Mouse (Mus musculus) urinary bladder, adult 18-20 months (tissue): ENCODE measurements around the gene Rpl38.

ENCODE experiments used
- DNase-seq, 2 experiments: peaks; one replicate each; pipeline ENCODE4 v3.0.0; 2022; ENCODE audit warnings: low spot score in 2 of 2, mixed read lengths in 2 of 2

The Rpl38 gene

DNA sequence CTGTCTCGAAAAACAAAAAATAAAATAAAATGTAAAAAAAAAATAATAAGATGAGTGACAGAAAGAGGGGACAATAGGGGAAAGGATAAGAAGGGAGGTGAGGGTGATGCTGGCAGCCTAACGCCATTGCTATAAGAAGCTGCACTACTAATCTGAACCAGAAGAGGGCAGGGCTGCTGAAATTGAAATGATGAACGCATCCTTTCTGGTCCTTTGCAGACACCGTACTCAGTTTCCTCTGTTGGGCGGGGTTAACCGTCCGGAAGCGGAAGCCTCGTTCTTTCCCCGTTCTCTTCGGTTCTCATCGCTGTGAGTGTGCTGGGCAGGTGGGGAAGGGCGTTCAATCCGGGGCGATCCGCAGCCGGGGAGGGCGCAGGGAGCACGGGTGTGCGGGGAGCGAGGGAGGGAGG is at the start of gene Rpl38:
TSS of gene Rpl38 (plus strand) at position 224 of the 410 bp plus-strand sequence.
- peak; percentile 88 to 91 for DNase-seq

- DNase-seq: no peak
Observed at GRCm38 (mm10) chr11:114618697-114619417, 49.5 kb upstream of the Rpl38 start.

DNA sequence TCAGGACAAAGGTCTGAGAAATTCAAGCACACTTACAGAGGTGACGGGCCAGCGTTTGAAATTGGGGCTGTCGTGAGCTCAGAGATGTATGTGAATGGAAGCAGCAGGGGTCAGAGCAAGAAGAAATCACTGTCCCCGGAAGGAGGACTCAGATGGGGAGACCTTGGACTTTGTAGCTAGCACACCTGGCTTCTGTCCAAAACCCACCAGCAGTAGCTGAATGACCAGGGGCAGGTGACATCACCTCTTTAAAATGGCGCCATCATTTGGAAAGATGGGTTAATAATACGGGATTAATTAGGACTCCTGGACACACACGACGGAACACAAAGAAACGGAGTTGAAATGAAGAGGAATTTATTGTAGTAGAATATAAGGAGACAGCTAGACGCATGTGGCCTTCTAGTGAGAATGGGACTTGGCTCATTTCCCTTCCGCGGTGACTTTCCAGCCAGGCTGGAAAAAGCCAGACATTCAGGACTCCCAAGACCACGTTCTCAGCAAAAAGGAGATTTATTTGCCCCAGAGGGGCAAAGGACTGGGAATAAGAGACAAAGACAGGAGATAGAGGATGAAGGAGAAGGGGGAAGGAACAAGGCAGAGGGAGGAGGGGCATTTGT is 42.1 kb upstream of the Rpl38 start:
- no peak for DNase-seq

GRCm38 (mm10) chr11:114627036-114627435 is 41.3 kb upstream of the Rpl38 start:
- no peak for DNase-seq

- no peak for DNase-seq
Observed at GRCm38 (mm10) chr11:114628032-114628431, 40.3 kb upstream of the Rpl38 start.

DNA sequence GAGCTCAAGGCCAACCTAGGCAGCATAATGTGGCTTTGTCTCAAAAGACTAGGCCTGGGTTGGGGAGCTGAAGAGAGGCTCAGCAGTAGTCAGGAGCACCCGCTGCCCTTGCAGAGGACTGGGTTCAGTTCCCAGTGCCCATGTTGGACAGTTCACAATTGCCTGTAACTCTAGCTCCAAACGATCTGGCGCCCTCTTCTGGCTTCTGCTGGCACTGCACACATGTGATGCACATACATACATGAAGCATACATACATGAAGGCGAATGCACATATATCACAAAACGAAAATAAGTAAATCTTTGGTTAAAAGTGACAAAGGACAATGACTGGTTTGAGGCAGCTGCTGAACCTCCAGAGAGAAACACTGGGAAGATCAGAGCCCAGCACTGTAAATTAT is 38.3 kb upstream of the Rpl38 start:
- no peak for DNase-seq

- no peak for DNase-seq
Observed at GRCm38 (mm10) chr11:114632266-114632665, 36.1 kb upstream of the Rpl38 start.

DNA sequence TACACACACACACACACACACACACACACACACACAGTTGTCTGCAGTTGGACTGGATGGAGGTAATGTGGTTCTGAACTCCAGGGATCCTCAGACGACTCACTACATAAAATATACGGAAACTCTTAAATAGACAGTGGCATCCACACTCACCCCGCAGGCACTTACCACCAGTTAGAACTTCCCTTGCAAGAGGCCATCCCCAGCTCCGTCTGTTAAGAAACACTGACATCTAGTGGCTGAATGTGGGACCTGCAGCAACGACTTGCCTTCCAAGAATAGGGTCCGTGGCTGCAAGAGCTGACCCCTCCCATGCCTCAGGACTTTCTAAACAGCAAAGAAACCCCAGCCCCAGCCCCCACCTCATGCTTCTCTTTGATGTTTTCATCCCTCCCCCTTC is 32.0 kb upstream of the Rpl38 start:
- peak; percentile 36 to 68 for DNase-seq

DNA sequence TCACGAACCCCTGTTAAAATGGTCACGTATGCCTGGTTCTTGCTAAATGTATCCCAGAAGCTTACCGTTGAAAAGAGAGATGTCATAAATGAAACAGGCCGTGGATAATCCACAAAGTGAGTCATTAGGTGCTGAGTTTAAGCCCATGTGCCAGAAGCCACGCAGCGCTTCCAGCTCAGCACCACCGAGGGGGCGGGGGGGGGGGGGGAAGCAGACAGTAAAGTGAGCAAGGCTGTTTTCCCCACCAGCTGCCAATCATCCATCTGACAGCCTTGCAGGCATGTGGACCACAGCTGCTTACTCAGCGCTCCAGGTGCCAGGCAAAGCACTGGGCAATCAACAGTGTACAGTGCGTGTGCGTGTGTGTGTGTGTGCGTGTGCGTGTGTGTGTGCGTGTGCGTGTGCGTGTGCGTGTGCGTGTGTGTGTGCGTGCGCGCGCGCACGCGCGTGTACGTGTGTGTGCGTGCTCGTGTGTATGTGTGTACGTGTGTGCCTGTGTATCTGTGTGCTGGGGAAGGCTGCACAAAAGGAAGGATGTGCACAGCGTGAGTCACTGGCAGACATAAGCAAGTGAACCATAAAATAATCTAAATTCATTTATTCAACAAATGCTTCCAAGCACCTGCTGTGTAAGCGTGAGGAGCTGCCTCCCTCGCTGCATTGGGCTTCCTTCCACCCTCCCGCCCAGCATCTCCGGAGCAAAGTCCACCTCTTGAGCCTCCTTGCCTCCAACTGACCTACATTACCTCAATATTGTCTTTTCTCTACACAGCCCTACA is 31.4 kb upstream of the Rpl38 start:
- no peak for DNase-seq

DNA sequence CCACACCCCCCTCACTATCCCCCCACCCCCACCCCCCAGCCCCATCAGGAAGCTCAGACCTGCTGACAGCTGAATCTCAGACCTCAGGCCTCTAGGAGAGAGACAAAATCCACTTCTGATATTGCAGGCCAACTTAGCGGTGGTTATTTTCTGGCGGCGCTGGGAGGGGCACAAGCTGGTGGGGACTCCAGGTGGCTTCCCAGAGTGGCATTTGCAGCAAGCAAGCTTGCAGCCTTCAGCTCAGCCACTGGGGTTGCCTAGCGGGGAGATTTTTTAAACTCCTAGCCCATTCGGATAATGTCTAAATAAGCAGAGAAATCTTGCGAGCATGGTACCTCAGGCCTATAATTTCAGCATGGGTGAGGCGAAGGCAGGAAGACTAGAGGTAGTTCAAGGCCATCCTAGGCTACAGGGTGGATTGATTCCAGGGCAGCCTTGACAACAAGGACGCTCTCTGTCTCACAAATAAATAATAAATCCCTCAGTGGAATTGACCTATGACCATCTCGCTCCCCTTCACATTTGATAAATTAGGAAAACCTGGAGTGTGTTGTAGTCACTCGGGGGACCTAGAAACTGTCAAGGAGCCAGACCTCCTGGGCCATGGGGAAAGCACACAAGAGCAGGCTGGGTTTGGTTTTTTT is 29.6 kb upstream of the Rpl38 start:
- DNase-seq: no peak

GRCm38 (mm10) chr11:114639681-114640103 is 28.6 kb upstream of the Rpl38 start:
- no peak for DNase-seq

GRCm38 (mm10) chr11:114640658-114641057 is 27.7 kb upstream of the Rpl38 start:
- DNase-seq: no peak

DNA sequence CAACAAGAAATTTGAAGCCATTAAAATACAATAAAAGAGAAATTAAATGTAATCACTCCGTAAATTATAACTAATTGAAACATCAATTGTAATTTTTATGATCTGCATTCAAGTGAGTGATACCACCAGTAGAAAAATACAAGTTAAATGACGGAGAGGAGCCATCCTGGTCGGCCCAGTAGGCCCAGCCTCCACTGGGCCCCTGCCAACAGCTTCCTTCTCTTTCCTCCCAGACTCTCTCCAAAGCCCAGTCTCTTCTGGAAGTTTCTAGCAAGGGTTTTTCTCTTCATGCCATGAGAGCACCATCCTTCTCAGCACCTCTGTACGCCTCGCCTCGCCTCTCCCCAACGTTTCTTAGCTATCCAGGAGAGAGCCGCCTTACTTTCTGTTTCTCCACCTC is 27.2 kb upstream of the Rpl38 start:
- no peak for DNase-seq

DNA sequence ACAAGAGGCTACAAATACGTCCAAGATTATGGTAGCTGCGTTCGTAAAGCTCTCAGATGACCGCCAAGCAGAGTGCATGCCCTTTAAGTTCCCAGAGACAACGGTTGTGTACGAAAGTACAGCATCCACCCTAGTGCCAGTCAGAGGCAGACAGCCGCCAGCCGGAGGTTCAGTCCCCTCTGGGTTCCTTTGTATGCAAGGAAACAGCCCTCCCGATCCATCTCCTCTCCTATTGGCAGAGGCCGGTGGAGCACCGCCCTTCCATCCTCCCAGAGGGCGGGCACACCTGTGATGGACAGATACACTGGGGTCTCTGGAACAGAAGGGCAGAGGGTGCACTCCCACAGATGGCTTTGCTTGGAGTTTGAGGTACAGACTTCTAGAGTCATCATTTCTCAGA is 26.1 kb upstream of the Rpl38 start:
- DNase-seq: no peak

- no peak for DNase-seq
Observed at GRCm38 (mm10) chr11:114642926-114643325, 25.4 kb upstream of the Rpl38 start.

DNA sequence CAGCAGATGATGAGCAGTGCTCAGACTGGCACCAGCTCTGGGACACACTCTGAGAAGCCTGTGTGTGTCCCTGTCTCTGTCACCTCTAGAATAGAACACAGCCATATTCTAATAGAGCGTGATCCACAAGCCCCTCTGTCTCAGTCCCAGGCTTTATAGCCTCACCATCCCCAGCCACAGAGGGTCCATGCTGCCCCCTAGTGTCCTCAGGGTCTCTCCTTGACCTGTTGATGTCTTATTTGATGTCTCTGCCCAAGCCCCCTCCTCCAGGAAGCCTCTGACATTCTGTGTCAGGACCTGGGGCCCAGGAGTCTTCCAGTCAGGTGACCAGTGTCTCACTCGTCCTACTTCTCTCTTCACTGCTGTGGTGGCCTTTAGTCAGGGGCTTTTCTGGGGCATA is 24.2 kb upstream of the Rpl38 start:
- DNase-seq: no peak

GRCm38 (mm10) chr11:114649510-114649909 is 18.8 kb upstream of the Rpl38 start:
- no peak for DNase-seq

DNA sequence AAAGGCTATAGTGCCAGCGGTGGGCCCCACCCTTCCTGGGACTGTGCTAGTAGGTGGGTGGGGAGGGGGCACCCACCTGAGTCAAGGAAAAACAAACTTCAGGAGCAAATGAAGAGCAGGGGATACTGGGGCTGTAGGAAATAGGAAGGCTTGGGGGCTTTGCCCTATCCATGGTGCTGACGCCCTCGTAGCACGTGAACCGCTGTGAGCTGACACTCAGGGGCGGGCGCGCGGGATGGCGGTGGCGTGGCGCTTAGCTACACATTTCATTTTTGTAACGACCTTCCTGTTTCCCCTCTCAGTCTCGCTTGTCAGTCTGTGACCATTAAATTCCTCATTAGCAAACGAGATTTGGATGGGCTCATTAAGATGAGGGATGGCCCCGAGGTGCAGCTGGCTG is 15.8 kb upstream of the Rpl38 start:
- DNase-seq: no peak

DNA sequence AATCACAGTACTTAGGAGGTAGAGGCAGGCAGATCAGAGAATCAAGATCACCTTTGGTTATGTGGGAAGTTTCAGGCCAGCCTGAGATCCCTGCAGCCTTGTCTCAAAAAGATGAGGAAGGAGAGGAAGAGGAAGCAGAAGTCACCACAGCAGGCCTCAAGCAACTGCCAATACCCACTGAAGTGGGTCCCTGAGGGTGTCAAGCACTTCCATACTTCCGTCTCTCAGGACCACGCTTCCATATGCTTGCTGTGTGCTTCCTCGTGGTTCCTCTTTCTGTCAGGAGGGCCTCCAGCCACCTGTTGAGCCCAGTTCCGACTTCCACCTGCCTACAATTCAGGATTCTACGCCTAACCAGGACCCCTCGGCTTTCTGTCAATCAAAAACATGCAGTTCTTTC is 14.7 kb upstream of the Rpl38 start:
- DNase-seq: no peak

DNA sequence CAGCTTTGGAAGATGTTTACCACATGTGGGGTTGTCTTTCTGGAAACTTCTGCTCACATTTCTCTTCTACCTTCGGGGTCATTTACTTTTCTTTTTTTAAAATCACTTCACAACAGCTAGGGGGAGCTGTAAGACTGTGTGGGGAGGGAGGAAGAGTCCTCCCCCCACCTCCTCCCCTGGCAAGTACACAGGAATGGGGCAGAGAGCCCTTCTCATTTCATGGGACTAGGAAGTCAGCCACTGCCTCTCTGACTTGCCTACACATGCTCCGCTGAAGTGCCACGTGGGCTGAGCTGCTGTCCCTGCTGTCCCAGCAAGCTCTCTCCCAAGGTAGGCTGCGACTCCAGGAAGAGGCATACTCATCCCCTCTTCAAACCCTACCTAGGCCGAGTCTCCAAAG is 13.8 kb upstream of the Rpl38 start:
- DNase-seq: peak; percentile 38 to 48

- DNase-seq: peak in 1 of 2 experiments; percentile 18
Observed at GRCm38 (mm10) chr11:114655350-114656008, 12.8 kb upstream of the Rpl38 start.
